Mouse (Mus musculus): Measurements from ENCODE around the gene Thap7.
A peak's percentile ranks its signal among the peaks of the same experiment; 100 is the strongest.

The Thap7 gene

DNA sequence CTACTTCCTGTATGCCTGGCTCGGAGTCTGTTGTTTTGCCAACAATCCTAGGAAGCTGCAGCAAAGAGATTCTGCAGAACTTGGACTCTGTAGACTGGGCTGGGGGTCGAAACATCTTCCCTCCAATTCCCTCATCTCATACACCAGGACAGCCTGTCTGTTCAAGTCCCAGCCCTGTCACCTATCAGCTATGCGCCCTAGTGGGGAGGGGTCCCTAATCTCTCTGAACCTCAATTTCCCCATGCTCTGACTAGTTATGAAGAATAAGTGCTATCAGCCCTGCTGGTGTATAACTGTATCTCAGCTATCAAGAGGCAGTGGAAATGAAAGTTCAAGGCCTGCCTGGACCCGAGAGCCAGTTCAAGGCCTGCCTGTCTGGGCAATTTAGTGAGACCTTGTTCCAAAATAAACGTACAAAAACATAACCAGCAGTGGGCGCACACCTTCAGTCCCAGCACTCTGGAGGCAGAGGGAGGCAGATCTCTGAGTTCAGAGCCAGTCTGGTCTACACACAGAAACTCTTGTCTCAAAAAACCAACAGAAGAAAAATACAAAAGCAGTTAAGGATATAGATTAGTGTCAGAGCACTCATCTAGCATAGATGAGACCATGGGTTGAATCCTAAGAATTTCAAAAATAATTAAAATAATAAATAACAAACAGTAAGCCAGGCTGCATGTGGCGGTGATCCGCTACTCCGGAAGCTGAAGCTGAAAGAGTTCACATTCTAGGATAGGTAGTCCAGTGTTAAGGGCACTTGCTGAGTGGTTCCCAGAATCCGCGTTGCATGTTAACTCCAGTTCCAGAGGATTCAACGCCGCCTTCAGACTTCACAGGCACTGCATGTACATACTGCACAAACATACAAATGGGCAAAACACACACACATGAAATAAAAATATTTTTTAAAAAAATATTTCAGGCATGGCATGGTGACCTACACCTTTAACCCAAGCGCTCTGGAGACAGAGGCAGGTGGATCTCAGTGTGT is 42.2 kb downstream of the Thap7 start:
- peak; percentile 19 for DNase-seq (ENCODE audit: low spot score)

DNA sequence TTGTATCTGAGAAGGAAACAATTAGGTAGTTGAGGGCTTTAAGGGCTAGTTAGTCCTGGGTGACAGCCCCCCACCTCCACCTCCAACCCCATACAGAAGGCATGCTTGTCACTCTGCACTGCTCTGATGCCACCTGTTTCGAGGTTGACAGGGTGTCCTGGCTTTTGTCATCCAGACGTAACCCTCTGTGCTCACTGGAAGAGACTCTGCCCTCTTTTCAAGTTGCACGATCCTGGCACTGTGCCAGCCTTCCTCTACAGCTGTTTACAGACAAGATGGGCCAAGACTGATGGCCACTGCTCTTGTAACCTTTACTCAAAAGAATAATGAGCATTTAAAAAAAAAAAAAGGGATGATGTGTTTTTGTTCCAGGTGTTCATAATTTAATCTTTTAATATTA is 44.4 kb downstream of the Thap7 start:
- no peak for DNase-seq (ENCODE audit: low spot score)

DNA sequence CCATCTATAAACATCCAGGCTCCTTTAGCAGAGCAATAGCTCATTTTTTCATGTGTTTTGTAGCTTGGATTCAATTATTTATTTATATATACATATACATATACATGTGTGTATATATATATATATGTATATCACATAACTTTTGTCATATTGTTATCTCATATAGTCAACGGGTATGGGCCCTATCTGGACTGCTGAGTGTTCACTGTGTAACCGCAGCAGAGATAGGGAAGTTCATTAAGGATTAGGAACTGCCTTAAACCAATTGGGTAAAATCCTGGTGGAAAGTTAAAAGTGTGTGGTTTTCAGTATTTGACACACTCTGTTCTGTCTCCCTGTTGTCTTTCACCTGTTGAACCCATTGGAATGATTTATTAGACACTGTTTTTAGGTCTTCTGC is 49.5 kb downstream of the Thap7 start:
- no peak for DNase-seq (ENCODE audit: low spot score)

DNA sequence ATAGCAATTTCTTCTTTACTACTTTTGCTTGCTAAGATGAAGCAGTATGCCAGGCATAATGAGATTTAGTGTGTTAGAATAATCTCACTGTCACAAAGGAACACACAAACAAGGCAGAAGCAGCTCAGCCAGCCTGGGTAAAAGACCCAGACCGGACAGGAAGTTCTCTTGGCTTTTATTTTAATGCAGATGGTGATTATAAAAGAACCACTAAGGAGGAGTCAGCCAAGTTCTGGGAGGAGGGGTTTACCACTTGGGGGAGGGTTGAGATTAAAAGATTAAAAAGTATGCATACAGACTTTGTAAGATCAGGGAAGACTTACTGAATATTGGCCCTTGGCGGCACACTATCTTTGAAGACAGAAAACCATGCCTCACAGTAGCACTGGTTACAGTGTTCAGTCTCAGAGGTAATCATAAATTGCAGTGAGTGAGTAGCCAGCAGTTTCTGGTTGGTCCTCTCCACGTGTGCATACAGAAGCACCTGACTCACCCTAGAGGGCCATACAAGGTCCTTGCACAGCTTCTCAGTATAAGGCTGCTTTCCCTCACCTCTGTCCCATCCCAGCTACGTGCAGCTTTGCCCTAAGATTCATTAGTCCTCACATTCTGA is 52.5 kb downstream of the Thap7 start:
- no peak for DNase-seq (ENCODE audit: low spot score)
